Mouse (Mus musculus): ENCODE measurements around the gene Hlf.

DNA sequence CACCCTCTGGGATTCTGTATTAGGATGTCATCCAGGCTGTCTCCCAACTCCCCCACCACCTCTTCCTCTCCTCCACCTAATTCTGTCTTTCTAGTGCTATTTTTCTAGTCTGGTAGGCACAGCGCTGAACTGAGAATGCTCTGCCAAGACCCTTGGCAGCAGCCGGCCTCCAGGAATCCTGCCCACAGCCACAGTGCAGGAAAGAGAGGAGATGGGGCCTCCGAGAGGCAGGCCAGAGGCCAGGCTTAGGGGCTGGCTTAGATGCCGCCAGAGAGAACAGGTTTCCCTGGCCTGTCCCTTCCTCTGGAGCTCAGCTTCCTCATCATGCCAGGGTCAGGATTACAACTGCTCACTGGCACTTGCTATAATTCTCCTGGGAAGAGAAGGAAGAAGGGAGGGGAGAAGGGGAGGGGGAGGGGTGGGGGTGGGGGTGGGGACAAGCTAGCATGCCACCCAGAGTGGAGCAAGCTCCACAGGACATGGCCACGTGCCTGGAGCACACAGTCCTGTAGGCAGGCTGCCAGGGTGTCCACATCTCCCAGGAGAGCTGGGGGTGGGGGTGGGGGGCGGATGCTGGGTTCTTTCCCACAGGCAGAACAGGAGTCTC is 8.6 kb downstream of the Hlf start:
- TF ChIP-seq ZC3H11A (IDR thresholded peaks at IDR 0.05; ENCODE audit: borderline replicate concordance, low read depth, low read length) (no peak), ZNF384 (IDR thresholded peaks at IDR 0.05; ENCODE audit: low read depth, low read length) (no peak), CHD2 (IDR thresholded peaks at IDR 0.05; ENCODE audit: low read depth, low read length) (no peak)
